Mouse (Mus musculus) cerebellum, adult 2 months (tissue): ENCODE data around the gene Col4a4. TPM values are rescaled to one million over a fixed set of nuclear protein-coding genes. Genes with fewer than 3 reads are reported as not detected.

ENCODE experiments used
- DNase-seq, 2 experiments: peaks; one replicate each; pipeline ENCODE4 v3.0.0; 2021
- H3K27ac ChIP-seq: fragments of 200-500 bp; 2 replicates; pipeline ENCODE4 v1.5.1; 2012; ENCODE audit warnings: low read length, control low read depth, inconsistent platforms; ENCODE audit not compliant: insufficient read depth
- H3K27me3 ChIP-seq: fragments of 200-500 bp; 2 replicates; pipeline ENCODE4 v1.6.1; 2012; ENCODE audit warnings: inconsistent platforms, mild to moderate bottlenecking, low read length, moderate library complexity; ENCODE audit not compliant: control insufficient read depth, insufficient read depth
- H3K4me1 ChIP-seq: fragments of 200-500 bp; 2 replicates; pipeline ENCODE4 v1.6.1; 2011; ENCODE audit warnings: low read length; ENCODE audit not compliant: control insufficient read depth, insufficient read depth
- H3K4me3 ChIP-seq: fragments of 200-500 bp; replicated peaks from 2 replicates; pipeline ENCODE3; 2011; ENCODE audit warnings: mild to moderate bottlenecking, low read depth, low read length, control low read depth; ENCODE audit not compliant: insufficient read depth
- CTCF ChIP-seq: fragments of 200-500 bp; IDR thresholded peaks from 2 replicates; pipeline ENCODE4 v1.5.1; 2011; ENCODE audit warnings: low read depth, mild to moderate bottlenecking, control low read depth, low read length, moderate library complexity, borderline replicate concordance; ENCODE audit not compliant: insufficient read depth
- POLR2A ChIP-seq: fragments of 200-500 bp; IDR thresholded peaks from 2 replicates; pipeline ENCODE4 v1.6.1; 2011; ENCODE audit warnings: low read length, control low read depth, borderline replicate concordance; ENCODE audit not compliant: insufficient read depth
- WGBS: fragments of 180-500 bp; shearing (Covaris S2); methylation state at CpG from one replicate; pipeline ENCODE4 v1.1.7; 2018; 5-methylcytosine and 5-hydroxymethylcytosine counted together
- polyA plus RNA-seq: library from polyadenylated mRNA; depleted of rRNA; stranded (reverse); fragments of >200 nt; gene quantifications from 2 replicates; pipeline ENCODE4 v1.2.3, GENCODE M21; 2012; rRNA removed

Col4a4 gene
- polyA plus RNA-seq, 1 experiment, result 0.39 TPM

DNA sequence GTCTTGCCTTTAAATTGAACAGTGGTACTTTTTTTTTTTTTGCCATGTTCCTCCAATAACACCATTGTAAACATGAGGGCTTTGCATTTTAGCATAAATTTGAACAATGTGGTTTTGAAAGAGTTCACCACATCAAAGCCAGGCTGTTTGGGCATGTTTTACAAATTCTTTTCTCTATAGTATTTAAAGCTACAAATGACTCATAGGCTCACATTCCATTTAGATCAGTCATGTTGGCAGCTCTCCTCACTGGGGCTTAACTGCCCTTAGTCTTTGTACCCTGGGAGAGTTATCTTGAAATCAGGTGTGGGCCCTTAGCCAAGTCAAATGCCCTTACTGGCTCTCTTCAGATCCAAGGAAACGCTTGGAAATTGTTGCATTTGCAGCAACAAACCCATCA is 157.6 kb downstream of the Col4a4 start:
- DNase-seq, result no peak

GRCm38 (mm10) chr1:82427729-82428128 is 158.9 kb downstream of the Col4a4 start:
- TF ChIP-seq CTCF, result no peak
- DNase-seq, result no peak
- 93% methylated on average over 5 of the region's 5 CpGs for WGBS
- Histone ChIP-seq H3K4me3 (no peak overlapping the region), H3K4me1 (no peaks in the 10 kb centered on the region), H3K27me3 (no peaks in the 10 kb centered on the region), H3K27ac (no peak overlapping the region)

More for the DNA sequence above, 157.6 kb downstream of the Col4a4 start:
- H3K27ac ChIP-seq, result no peak overlapping the region
- no peaks in the 10 kb centered on the region for H3K4me1 ChIP-seq
- no peaks in the 10 kb centered on the region for H3K27me3 ChIP-seq
- no peak for TF ChIP-seq CTCF
- no peak overlapping the region for H3K4me3 ChIP-seq
- 23% methylated on average over 1 of the region's 1 CpGs for WGBS

GRCm38 (mm10) chr1:82415641-82416040 is 171.0 kb downstream of the Col4a4 start:
- 88% methylated on average over 4 of the region's 4 CpGs for WGBS
- Histone ChIP-seq H3K27me3 (no peaks in the 10 kb centered on the region), H3K27ac (no peak overlapping the region), H3K4me3 (no peak overlapping the region), H3K4me1 (peaks cover 2% of the 10 kb centered on the region; the same call in 1 of the 2 replicates)
- TF ChIP-seq POLR2A (no peak), CTCF (no peak)
- DNase-seq, result no peak

DNA sequence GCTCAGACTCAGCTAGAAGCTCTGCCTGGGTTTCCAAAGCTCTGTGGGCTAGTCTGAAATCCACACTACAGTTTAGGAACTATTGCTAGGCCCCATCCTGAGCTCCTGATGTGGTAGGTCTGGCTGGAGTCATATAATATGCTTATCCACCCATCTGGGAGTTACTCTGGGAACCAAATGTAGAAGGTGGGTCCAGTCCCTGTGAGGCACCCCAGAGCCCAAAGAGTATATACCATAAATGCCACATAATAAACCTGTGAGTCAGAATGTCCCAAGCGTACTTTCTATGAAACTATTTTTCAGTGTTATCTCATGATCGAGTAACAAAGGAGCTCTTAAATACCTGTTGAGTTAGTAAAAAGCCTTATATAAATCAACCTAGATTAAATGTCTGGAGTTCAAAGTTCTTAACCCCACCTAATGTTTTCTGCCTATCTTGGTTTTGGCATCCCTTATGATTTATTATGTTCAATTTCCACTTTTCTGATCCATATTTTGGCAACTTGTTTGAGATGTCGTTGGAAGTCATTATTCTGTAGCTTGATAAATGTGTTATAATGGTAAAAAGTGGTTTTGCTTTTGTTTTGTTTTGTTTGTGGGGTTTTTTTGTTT is 172.1 kb downstream of the Col4a4 start:
- no peak for TF ChIP-seq CTCF
- TF ChIP-seq POLR2A, result no peak
- no peak for DNase-seq
- 98% methylated on average over 3 of the region's 3 CpGs for WGBS

GRCm38 (mm10) chr1:82412085-82412484 is 174.6 kb downstream of the Col4a4 start:
- TF ChIP-seq CTCF (no peak), POLR2A (no peak)
- no peaks in the 10 kb centered on the region for H3K27me3 ChIP-seq
- no peak overlapping the region for H3K4me3 ChIP-seq
- 69% methylated on average over 4 of the region's 4 CpGs for WGBS
- peaks cover 2% of the 10 kb centered on the region; the same call in 1 of the 2 replicates for H3K4me1 ChIP-seq
- H3K27ac ChIP-seq, result no peak overlapping the region
- no peak for DNase-seq

More for the DNA sequence above, 172.1 kb downstream of the Col4a4 start:
- peaks cover 2% of the 10 kb centered on the region; the same call in 1 of the 2 replicates for H3K4me1 ChIP-seq
- no peak overlapping the region for H3K4me3 ChIP-seq
- H3K27ac ChIP-seq, result no peak overlapping the region
- no peaks in the 10 kb centered on the region for H3K27me3 ChIP-seq

DNA sequence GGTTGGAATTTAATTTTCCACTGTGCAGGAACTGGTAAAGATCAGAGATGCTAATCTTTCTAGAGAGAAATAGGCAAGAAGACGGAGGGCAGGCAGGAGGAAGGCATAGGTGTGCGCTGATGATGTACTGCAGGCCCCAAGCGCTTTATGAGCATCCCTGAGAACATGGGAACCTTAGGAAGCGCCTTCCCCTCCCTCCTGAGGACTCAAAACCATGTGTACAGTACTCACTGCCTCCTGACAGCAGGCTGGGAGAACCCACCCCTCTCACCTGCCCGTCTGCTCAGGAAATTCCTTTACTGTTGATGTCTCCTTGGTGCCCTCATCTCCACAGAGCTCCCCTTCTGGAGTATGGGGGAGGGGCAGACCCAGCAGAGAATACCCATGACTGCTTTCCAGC is 175.1 kb downstream of the Col4a4 start:
- TF ChIP-seq POLR2A, result no peak
- no peak for TF ChIP-seq CTCF
- WGBS, result 91% methylated on average over 5 of the region's 5 CpGs
- no peak overlapping the region for H3K27ac ChIP-seq

DNA sequence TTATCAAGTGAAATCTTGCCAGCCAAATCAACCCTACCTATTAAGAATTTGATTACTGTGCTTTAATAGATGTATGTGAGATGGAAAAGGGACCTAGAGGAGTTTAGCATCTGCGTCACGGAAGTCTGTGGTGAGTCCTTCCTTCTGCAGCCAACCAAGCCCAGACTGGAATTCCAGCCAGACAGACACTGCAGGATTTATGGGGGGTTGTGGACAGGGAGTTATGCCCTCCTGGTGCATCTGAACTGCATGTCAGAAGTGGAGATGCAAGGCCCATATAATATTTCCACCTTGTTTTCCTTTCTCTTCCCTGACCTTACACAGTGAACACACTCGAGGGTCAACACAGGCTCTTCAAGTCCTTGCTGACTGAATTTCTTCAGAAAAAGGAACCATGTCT is 176.1 kb downstream of the Col4a4 start:
- Histone ChIP-seq H3K4me1 (peaks cover 2% of the 10 kb centered on the region; the same call in 1 of the 2 replicates), H3K27ac (no peak overlapping the region), H3K4me3 (no peak overlapping the region), H3K27me3 (no peaks in the 10 kb centered on the region)
- DNase-seq, result no peak
- TF ChIP-seq CTCF (no peak), POLR2A (no peak)
- WGBS, result 77% methylated on average over 3 of the region's 3 CpGs

More for the DNA sequence above, 175.1 kb downstream of the Col4a4 start:
- H3K27me3 ChIP-seq, result no peaks in the 10 kb centered on the region
- H3K4me3 ChIP-seq, result no peak overlapping the region
- H3K4me1 ChIP-seq, result peaks cover 2% of the 10 kb centered on the region; the same call in 1 of the 2 replicates
- DNase-seq, result no peak

DNA sequence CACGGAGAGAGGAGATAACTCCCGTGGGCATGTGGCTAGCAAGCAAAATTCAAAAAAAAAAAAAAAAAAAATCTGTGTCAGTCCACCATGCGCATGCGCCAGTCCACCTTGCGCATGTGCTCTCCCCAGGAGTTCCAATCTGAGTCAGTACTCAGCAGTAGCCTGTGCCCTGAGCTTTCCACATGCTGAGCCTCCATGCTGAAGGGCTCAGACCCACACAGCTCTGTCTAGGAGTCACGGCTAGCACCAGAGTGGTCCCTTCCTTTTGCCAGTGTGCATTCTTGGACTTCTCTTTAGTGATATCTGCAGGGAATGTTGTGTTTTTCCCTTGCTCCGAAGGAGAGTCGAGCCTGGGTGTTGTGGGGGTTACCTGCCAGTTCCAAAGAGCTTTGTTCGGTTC is 177.4 kb downstream of the Col4a4 start:
- peak; percentile 13 to 19 for DNase-seq
- WGBS, result 75% methylated on average over 9 of the region's 9 CpGs
- no peak overlapping the region for H3K4me3 ChIP-seq

DNA sequence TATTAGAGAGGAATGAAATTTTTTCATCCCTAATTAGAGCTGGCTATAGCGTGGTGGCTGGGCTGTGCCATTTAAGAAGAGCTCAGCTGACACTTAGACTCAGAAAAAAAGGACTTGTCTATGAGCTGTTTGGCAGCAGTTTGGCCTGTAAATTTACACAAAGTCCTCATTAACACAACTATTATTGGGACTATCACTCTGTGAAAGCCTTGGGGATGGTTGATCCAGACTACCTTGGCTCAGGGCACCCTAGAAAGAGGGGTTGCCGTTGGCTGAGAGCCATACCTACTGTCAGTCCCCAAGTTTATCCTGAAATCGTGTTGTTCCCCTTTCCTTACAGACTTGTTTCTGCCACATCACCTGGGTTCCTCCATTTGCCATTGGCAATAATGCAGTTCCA is 178.9 kb downstream of the Col4a4 start:
- no peak overlapping the region for H3K27ac ChIP-seq
- H3K4me3 ChIP-seq, result no peak overlapping the region
- 78% methylated on average over 3 of the region's 3 CpGs for WGBS
- H3K27me3 ChIP-seq, result no peaks in the 10 kb centered on the region
- TF ChIP-seq POLR2A, result no peak
- TF ChIP-seq CTCF, result no peak
- no peak for DNase-seq
- H3K4me1 ChIP-seq, result peaks cover 2% of the 10 kb centered on the region; the same call in 1 of the 2 replicates

More for the DNA sequence above, 177.4 kb downstream of the Col4a4 start:
- TF ChIP-seq POLR2A (no peak), CTCF (no peak)
- Histone ChIP-seq H3K27ac (no peak overlapping the region), H3K4me1 (peaks cover 2% of the 10 kb centered on the region; the same call in 1 of the 2 replicates), H3K27me3 (no peaks in the 10 kb centered on the region)

Other genes starting within 250 kb of the Col4a4 start
- gene Col4a3, start 72 bp upstream of the Col4a4 start, polyA plus RNA-seq, result 0.54 and 0.82 TPM in 2 replicates
- gene Mff, start 138.0 kb upstream of the Col4a4 start, polyA plus RNA-seq, result 396 and 404 TPM in 2 replicates
- not detected in 2 replicates for gene Tm4sf20, start 181.6 kb upstream of the Col4a4 start, polyA plus RNA-seq
- gene Gm47791, start 184.4 kb upstream of the Col4a4 start, polyA plus RNA-seq, result not detected in 2 replicates